Mouse (Mus musculus) gonadal fat pad, adult 2 months (tissue): ENCODE results near the gene Alg9. TPM values are rescaled to one million over a fixed set of nuclear protein-coding genes. Genes with fewer than 3 reads are reported as not detected.

Experiments used
- DNase-seq: peaks from one replicate; pipeline ENCODE4 v3.0.0-alpha.2; 2012; ENCODE audit warnings: low read depth
- polyA plus RNA-seq: library from polyadenylated mRNA; depleted of rRNA; stranded (reverse); fragments of >200 nt; gene quantifications from 2 replicates; pipeline ENCODE4 v1.2.3, GENCODE M21; 2012; rRNA removed

The Alg9 gene
- polyA plus RNA-seq = 38.9 and 55.4 TPM in 2 replicates

DNA sequence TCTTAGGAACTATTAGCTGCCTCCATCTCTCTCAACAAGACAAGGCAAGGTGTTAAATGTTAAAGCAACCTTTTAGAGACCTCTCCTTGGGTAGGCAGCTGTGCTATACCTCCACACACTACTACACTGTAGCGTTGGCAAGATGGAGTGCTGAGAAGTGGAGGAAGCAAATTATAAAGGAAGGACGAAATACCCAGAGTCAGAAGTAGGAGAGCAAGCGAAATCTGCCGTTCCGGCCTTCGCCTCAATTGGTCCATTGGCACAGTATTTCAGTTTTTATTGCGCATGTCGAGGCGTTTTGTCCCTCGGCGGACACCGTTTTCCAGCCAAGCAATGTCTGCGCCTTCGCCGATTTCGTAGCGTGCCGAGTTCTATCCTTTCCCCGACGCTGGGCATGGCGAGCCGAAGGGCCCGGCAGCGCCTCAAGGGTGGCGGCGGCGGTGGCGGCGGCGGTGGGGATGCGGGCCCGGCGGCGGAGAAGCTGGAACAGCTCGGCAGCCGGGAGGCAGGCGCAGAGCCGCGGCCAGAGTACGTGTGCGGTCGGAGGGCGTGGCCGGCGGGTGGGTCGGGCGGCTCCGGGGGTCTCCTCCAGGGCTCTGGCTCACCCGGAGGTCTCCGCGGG lies at the start of gene Alg9, which contains the start of gene 1110032A03Rik:
Alg9 (plus strand) TSS at position 29 of the 622 bp plus-strand sequence.
1110032A03Rik (minus strand) TSS at position 530 of the 622 bp plus-strand sequence.
- DNase-seq = no peak

DNA sequence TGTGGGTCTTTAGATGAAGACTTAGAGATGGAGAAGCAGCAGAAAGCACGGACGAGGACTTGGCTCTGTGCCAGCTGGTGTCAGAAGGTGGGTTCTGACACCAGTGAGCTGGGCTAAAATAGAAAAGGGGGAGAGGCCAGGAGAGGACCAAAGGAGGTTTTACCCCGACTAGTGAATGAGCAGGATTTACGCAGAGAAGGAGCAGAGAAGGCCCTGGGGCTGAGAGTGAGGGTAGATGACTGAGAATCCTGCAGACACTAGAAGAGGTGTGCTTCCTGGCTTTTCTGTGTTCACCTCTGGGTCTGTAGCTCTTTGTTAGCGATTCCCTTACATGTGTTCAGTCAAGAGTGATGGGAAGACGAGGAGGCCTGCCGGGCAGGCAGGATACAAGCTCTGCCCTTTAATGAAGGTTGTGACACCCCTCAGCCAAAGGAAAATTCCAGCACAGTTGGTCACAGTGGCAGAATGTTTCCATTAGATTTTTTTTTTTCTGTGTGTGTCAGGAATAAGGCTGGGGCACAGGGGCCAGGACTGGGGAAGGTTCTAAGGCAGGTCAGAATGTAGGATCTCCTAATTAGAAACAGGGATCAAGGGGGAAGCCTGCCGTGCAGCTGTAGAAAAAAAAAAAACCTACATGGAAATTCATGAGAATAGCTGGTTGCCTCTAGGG lies 48.8 kb upstream of the Alg9 start:
- no peak for DNase-seq

DNA sequence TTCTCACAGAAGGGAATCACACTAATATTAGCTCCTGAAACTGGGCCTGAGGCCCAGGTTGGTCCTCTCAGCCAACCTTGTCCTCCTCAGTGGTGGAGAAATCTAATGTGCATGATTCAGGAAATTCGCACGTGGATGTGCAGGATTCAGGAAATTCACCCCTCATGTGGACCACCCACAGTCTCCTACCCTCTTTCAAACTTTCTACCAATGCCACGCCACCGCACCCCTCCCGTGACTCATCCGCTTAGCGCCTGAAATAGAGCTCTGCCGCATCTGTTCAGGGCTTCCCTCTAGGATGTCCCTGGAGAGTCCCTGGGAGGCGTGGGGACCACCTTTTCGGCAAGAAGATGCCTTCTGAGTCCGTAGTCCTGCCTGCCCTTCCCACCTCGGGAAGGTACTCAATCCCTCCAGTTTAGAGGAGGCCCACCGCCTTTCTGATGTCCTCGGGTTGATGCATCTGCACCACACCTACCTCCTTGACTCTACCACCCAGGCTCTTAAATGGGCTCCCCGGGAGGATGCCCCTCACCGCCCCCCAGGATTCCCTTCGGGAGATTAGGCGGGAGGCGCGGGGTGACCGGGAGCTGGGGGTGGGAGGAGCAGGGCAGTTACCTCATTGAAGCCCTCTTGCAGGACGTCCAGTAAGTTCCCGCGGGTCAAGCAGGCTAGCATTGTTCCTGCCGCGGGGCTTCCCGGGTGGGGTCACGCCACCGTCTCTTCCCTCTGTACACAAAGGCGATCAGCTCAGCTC lies 47.5 kb upstream of the Alg9 start:
- DNase-seq = no peak

DNA sequence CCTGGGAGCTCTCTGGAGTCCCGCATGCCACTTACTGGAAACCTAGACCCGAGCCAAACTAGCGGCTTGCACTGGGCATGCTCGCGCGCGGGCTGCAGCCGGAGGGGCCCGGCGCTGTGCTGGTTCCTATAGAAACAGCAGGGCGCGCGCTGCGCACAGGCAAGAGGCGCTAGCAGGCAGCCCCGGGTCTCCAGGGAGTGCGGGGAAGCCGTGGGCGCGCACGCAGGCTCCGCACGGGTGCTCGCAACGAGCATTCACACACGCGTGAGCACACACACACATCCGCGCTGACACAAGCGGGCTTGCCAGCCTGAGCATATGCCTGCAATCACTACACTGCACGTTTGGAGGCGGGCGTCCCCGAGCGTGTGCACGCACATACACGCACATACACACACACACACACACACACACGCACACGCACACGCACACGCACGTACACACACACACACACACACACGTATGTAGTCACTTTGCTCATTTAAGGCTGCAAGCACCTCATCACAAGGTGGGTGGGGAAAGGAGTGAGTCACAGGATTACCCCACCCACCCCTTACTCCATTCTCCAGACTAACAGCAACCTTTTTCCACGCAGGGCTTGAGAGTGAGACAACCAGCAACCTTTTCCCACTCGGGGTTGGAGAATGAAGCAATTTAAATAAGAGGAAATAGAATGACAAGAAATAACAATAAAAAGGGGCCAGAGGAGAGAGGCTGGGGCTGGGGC lies 46.7 kb upstream of the Alg9 start:
- DNase-seq = no peak

- no peak for DNase-seq
Observed at GRCm38 (mm10) chr9:50729600-50729999, 45.2 kb upstream of the Alg9 start.

GRCm38 (mm10) chr9:50732560-50732959 lies 42.3 kb upstream of the Alg9 start:
- no peak for DNase-seq

GRCm38 (mm10) chr9:50734989-50735388 lies 39.8 kb upstream of the Alg9 start:
- no peak for DNase-seq

GRCm38 (mm10) chr9:50738914-50739870 lies 35.6 kb upstream of the Alg9 start, which contains the start of gene Dixdc1:
Gene Dixdc1, minus strand, starts transcription at chr9:50739517.
- no peak for DNase-seq

- no peak for DNase-seq
Observed at GRCm38 (mm10) chr9:50740867-50741784, 33.7 kb upstream of the Alg9 start.

- no peak for DNase-seq
Observed at GRCm38 (mm10) chr9:50742261-50742660, 32.6 kb upstream of the Alg9 start.

DNA sequence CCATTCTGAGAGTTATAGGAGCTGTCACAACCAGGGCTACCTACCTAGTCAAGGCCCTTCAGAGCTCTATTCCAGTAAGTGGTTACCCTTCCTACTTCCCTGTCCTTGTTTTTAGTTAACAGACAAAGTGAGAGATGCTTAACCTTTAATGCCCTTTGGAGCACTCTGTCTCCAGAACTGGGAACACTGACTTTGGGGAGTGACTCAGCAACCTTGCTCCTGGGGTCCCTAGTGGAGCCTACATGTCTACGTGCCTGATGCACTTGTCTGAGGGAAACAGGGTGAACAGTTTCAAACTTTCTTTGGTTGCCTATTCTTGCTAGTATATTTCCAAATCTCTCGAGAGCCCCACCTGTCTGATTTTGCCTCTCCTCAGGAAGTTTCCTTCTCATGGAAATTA lies 32.1 kb upstream of the Alg9 start:
- no peak for DNase-seq

DNA sequence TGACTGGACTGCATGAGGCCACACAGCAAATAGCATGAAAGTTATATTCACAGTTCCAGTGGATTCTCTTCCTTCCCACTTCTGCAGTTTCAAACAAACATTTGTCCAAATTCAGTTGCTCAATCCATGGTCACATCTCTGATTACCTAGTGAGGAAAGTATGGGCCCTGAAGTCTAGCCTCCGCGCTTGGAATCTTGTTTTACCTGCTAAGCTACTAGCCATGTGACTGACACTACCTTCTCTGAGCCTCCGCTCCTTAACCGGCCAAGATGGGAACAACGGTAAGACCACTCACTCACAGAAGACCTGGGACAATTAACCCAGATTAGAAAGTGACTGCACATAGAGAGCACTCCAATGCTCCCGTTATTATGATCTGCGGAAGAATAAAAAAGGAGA lies 29.0 kb upstream of the Alg9 start:
- peak; percentile 52 for DNase-seq

GRCm38 (mm10) chr9:50746214-50746677 lies 28.6 kb upstream of the Alg9 start, which contains the start of gene 2310030G06Rik:
Gene 2310030G06Rik, minus strand, starts transcription at chr9:50746536.
- DNase-seq = peak; percentile 46

DNA sequence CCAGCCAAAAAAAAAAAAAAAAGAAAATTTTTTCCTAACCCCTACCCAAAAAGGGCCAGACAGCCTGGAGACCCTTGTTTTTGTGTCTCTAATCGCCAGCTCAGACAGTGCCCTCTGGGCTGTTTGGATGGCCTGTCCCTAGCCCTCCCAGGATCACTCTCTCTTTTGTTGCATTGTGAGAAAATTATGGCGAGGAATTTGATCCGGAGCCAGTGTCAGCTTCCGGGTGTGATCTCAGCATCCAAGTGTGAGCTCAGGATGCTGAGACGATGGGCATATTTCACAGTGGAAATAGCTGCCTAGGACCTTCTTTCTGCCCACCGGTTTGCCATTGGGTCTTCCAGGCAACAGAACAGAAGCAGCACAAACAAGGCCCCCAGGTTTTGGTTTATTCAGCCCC lies 24.1 kb upstream of the Alg9 start:
- DNase-seq = no peak

GRCm38 (mm10) chr9:50751323-50751722 lies 23.5 kb upstream of the Alg9 start, which contains the start of gene Cryab:
Gene Cryab, plus strand, starts transcription at chr9:50751325.
- DNase-seq = no peak

GRCm38 (mm10) chr9:50752054-50752602 lies 22.7 kb upstream of the Alg9 start, which contains the start of gene Hspb2:
Gene Hspb2, minus strand, starts transcription at chr9:50752354.
- peak; percentile 37 for DNase-seq

DNA sequence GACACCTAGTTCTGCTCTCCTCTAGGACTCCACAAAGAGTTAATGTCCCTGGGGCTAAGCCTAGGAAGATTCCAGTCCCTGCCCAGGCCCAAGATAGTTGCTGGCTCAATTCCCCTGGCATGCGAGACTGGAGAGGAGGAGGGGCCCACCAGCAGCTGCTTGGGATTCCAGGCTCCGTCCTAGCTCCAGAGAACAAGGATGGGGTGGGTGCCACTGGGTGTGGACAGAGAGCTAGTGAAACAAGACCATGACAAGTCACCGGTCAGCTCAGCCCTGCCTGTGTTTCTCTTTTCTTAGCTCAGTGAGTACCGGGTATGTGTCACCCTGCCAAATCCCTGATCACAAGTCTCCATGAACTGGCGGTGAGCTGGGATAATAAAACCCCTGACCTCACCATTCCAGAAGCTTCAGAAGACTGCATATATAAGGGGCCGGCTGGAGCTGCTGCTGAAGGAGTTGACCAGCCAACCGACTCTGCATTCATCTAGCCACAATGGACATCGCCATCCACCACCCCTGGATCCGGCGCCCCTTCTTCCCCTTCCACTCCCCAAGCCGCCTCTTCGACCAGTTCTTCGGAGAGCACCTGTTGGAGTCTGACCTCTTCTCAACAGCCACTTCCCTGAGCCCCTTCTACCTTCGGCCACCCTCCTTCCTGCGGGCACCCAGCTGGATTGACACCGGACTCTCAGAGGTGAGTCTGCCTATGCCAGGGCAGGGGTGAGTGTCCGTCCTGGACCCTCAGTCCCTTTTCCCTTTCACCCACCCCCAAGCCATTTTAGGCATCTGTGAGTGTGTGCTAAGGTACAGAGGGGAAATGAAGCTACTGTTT lies 21.8 kb upstream of the Alg9 start:
- no peak for DNase-seq

DNA sequence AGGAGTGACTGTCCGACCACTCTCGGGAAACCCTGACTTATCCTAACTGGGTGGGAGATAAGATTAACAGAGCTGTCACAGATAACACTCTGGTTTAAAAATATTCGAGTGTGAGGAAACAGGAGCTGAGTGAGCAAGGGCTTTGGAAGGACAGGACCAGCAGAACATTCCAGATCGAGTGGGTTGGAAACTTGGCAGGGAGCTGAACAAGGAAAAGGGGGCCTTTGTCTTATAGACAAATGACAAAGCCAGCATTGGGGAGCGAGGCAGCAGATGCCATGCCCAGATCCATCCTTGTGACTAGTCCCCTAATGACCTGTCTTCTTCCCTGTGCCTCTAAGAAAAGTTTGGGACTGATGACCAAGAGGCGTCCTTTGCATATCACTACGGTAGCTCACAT lies 20.9 kb upstream of the Alg9 start:
- DNase-seq = no peak
